Mouse (Mus musculus): ENCODE data around the gene Csmd2. TPM values are rescaled to one million over a fixed set of nuclear protein-coding genes. Genes with fewer than 3 reads are reported as not detected.
"Not testable (repeated sequence)": the region's sequence is repeated elsewhere in the genome, so short reads cannot be mapped to it uniquely, and the experiment has no call there.

The Csmd2 gene
- polyA plus RNA-seq, 1 experiment from 2014 or later, result 0.18 TPM

GRCm38 (mm10) chr4:128611726-128612125 lies 624.1 kb downstream of the Csmd2 start:
- DNase-seq (ENCODE audit: low spot score), result not testable (repeated sequence)
- WGBS, result 80% methylated on average over 3 of the region's 3 CpGs

GRCm38 (mm10) chr4:128613326-128613725 lies 625.7 kb downstream of the Csmd2 start:
- no peaks in the 10 kb centered on the region for H3K36me3 ChIP-seq (ENCODE audit: control insufficient read depth, insufficient read depth, low read length)
- H3K4me3 ChIP-seq (ENCODE audit: low read depth, low read length), result no peak overlapping the region
- no peak overlapping the region for H3K9ac ChIP-seq (ENCODE audit: low read length)
- H3K9me3 ChIP-seq (ENCODE audit: control insufficient read depth, low read length), result no peaks in the 10 kb centered on the region
- no peak overlapping the region for H3K4me2 ChIP-seq (ENCODE audit: low read length)
- no peaks in the 10 kb centered on the region for H3K27me3 ChIP-seq (replicated peaks; ENCODE audit: control insufficient read depth, insufficient read depth, low read length)
- no peak overlapping the region for H3K27ac ChIP-seq (ENCODE audit: low read depth)
- 20% methylated on average over 8 of the region's 8 CpGs for WGBS
- peaks cover 21% of the 10 kb centered on the region for H3K4me1 ChIP-seq (replicated peaks; ENCODE audit: control insufficient read depth, insufficient read depth, low read length)
- DNase-seq (ENCODE audit: low spot score) (peak; percentile 77), ATAC-seq (replicated peaks; ENCODE audit: low FRiP score, low TSS enrichment, low read depth) (no peak)

More at GRCm38 (mm10) chr4:128611726-128612125, 624.1 kb downstream of the Csmd2 start:
- not testable (repeated sequence) for H3K27me3 ChIP-seq (replicated peaks; ENCODE audit: control insufficient read depth, insufficient read depth, low read length); H3K4me3 ChIP-seq (ENCODE audit: low read depth, low read length); H3K9me3 ChIP-seq (ENCODE audit: control insufficient read depth, low read length); H3K4me2 ChIP-seq (ENCODE audit: low read length); H3K27ac ChIP-seq (ENCODE audit: low read depth); H3K9ac ChIP-seq (ENCODE audit: low read length); H3K36me3 ChIP-seq (ENCODE audit: control insufficient read depth, insufficient read depth, low read length); ATAC-seq (replicated peaks; ENCODE audit: low FRiP score, low TSS enrichment, low read depth)
- H3K4me1 ChIP-seq (replicated peaks; ENCODE audit: control insufficient read depth, insufficient read depth, low read length), result peaks cover 17% of the 10 kb centered on the region; the same call in 1 of the 2 replicates

DNA sequence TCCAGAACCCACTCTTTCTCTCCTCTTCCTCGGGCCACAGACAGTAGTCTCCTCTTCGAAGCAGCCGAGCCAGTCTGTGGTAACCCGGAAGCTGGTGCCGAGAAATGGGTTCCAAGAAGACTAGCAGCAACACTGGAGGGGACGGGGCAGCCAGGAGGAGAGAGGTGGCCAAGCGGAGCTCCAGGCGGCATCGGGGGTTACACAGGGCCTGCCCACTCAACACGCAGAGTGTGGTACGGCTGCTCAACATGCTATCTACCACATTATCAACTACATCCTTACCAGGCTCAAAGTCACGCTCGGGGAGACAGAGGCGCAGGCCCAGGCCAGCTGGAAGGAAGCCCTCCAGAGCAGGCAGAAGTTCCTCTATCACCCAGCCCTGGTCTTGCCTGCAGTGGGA lies 628.1 kb downstream of the Csmd2 start:
- H3K4me2 ChIP-seq (ENCODE audit: low read length), result no peak overlapping the region
- 89% methylated on average over 14 of the region's 14 CpGs for WGBS
- H3K9ac ChIP-seq (ENCODE audit: low read length), result no peak overlapping the region
- no peak for ATAC-seq (replicated peaks; ENCODE audit: low FRiP score, low TSS enrichment, low read depth)
- no peaks in the 10 kb centered on the region for H3K27me3 ChIP-seq (replicated peaks; ENCODE audit: control insufficient read depth, insufficient read depth, low read length)
- H3K27ac ChIP-seq (ENCODE audit: low read depth), result no peak overlapping the region
- no peaks in the 10 kb centered on the region for H3K9me3 ChIP-seq (ENCODE audit: control insufficient read depth, low read length)
- DNase-seq (ENCODE audit: low spot score), result no peak
- no peaks in the 10 kb centered on the region for H3K36me3 ChIP-seq (ENCODE audit: control insufficient read depth, insufficient read depth, low read length)
- no peak overlapping the region for H3K4me3 ChIP-seq (ENCODE audit: low read depth, low read length)
- H3K4me1 ChIP-seq (replicated peaks; ENCODE audit: control insufficient read depth, insufficient read depth, low read length), result peaks cover 17% of the 10 kb centered on the region

Other genes with a start within 250 kb of the Csmd2 start
- not detected in 2 replicates for gene CK137956, start 16.9 kb upstream of the Csmd2 start, polyA plus RNA-seq (2014; fragmentation: Nextera tagmentation; extraction: Ambion mirVana)

Measured in intestine, embryonic 14.5 days (tissue).